Mouse (Mus musculus): Measurements from ENCODE around the gene Kif21b.

DNA sequence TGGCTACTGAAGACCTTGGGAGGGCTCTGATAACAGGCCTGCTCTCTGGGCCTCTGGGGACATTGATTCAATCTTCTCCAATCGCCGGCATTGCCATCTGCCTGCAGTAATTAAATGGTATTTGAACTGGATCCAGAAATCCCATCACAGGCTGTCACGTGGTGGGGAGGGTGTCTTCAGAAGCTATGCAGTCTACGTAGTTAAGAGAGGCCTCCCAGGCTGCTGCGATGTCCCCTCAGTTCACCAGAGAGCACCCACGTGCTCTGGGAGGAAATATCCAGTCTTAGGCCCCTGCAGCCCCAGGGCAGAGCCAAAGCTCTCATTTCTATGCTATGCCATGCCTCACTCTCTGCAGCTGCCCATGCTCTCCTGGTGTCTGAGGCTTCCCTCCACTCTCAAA lies 11.1 kb downstream of the Kif21b start:
- TF ChIP-seq CTCF (IDR thresholded peaks at IDR 0.05; ENCODE audit: low read depth) (no peak), EP300 (IDR thresholded peaks at IDR 0.05; ENCODE audit: low read depth) (no peak)

All from liver, embryonic 14.5 days (tissue).